ENCODE assay signal across 18 mouse cellular contexts in the genomic region with DNA sequence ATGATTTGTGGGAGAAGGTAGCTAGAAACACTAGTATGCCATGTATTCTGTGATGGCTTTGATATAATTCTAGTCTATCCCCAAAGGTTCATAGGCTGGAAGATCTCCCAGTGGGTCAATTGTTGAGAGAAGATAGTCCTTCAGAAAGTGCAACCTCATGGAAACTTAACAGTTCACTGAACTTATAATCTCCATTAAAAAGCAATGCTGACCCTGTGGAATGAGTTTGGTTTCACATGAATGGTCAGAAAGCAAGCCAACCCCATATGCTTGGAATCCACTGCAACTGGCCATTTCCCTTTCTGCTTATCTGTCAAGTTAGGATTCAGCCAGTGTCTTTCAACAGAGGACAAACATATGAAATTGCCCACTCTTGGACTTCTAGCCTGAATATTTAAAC.
"Had no signal": no experiment of that assay in that cellular context is flagged by ENCODE, and none has a peak within 500 bp of the region (broad histone marks: within the 10 kb centered on the region; RNA-seq: fewer than 3 reads in every experiment).

No protein-coding gene starts in this region.

- H3K9ac ChIP-seq: lung, embryonic 14.5 days; midbrain, embryonic 12.5 days; neural tube, embryonic 13.5 days; neural tube, embryonic 15.5 days had no signal

- ATAC-seq: midbrain, embryonic 16.5 days had no signal

- H3K4me2 ChIP-seq: lung, embryonic 14.5 days; midbrain, embryonic 12.5 days; neural tube, embryonic 13.5 days; neural tube, embryonic 15.5 days had no signal

- DNase-seq: lung, embryonic 14.5 days; lung, postnatal 10 days; lung, postnatal 4 days; midbrain, embryonic 14.5 days; retina, postnatal 1 day; right cerebral cortex, adult 18-20 months; right cerebral cortex, postnatal 25 days; right cerebral cortex, postnatal 4 days; spleen, adult 18-20 months; thymus, adult 18-20 months; thymus, postnatal 14 days; thymus, postnatal 36 days had no signal

- H3K27me3 ChIP-seq: midbrain, embryonic 12.5 days; neural tube, embryonic 13.5 days; neural tube, embryonic 15.5 days had no signal

- H3K4me1 ChIP-seq: midbrain, embryonic 10.5 days; midbrain, embryonic 12.5 days; neural tube, embryonic 13.5 days; neural tube, embryonic 15.5 days had no signal

- H3K9me3 ChIP-seq: midbrain, embryonic 10.5 days; midbrain, embryonic 12.5 days; neural tube, embryonic 13.5 days; neural tube, embryonic 15.5 days had no signal

- H3K27ac ChIP-seq: midbrain, embryonic 10.5 days; midbrain, embryonic 12.5 days; neural tube, embryonic 13.5 days; neural tube, embryonic 15.5 days had no signal

- H3K36me3 ChIP-seq: midbrain, embryonic 10.5 days; midbrain, embryonic 12.5 days; neural tube, embryonic 13.5 days; neural tube, embryonic 15.5 days had no signal

- H3K4me3 ChIP-seq: midbrain, embryonic 10.5 days; midbrain, embryonic 12.5 days; myocyte; neural tube, embryonic 13.5 days; neural tube, embryonic 15.5 days had no signal
